Mouse (Mus musculus): Measurements from ENCODE around the gene Nlrc5.

GRCm38 (mm10) chr8:94409523-94409922 lies 24.6 kb upstream of the Nlrc5 start:
- no peak for TF ChIP-seq CTCF (IDR thresholded peaks at IDR 0.05; ENCODE audit: extremely low read depth, insufficient read length, insufficient replicate concordance, low read depth, low read length)
- TF ChIP-seq POLR2A (IDR thresholded peaks at IDR 0.05; ENCODE audit: low read depth, low read length) = no peak

All from small intestine, adult 2 months (tissue).